Mouse (Mus musculus) thymus, postnatal 10 days (tissue): ENCODE measurements around the gene Slc17a4.
A peak's percentile ranks its signal among the peaks of the same experiment; 100 is the strongest.

Experiments used
- DNase-seq, 2 experiments: peaks; one replicate each; pipeline ENCODE4 v3.0.0; 2021; ENCODE audit warnings: low spot score in 2 of 2

Gene Slc17a4

DNA sequence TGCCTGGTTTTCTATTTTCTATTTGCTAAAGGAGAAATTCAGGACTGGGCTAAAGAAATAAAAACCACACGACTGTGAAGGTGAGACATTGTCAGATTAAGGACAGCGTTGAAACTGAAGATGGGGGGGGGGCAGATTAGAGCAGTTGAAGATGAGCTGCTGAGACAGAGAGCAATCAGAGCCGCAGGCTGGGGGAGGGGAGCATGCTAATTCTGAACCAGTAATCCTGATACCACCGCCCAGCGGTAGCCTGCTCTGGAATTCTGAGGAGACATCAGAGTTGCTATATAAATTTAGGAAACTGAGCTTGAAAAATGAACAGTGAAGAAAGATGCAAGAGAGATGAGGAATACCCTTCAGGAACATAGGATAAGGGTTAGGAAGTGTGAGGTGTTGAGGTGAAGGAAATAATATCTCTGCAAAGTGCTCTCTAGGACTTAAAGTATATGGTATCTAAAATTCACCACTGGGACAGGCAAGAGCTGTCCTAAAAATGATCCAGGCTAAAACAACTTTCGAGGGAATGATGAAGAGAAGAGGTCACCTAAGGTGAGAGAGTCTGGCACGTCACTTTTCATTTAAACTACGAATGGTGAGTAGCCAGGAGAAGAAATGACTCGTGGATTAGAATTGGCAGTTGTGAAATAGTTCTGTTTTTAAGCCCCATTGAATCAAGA lies 22.1 kb downstream of the Slc17a4 start:
- DNase-seq: no peak

DNA sequence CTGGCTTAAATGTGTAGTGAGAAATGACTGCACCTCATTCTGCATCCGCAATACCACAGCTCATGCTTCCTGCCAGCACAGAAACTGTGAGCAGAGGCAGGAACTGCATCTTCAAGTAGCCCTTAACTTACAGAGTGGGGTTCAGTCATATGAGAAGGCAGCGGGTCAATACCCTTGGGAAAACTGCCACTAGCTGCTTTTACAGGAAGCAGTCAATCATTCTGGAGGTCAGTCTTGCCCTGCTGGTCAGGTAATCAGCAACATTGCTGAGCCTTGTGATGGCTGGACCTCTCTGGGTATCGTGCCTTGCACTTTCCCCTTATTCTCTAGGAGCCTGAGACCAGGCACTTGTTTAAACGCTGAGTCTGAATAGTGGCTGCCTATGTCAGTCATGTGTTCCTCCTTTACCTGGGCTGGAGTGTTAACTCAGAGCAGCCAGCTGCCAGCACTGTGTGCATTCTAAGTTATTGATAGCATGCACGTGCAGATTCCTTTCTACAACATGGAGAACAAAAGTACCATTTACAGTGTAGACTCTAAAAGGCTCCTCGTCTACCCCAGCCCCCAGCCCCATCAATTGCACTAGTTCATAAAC lies 25.7 kb downstream of the Slc17a4 start:
- no peak for DNase-seq

DNA sequence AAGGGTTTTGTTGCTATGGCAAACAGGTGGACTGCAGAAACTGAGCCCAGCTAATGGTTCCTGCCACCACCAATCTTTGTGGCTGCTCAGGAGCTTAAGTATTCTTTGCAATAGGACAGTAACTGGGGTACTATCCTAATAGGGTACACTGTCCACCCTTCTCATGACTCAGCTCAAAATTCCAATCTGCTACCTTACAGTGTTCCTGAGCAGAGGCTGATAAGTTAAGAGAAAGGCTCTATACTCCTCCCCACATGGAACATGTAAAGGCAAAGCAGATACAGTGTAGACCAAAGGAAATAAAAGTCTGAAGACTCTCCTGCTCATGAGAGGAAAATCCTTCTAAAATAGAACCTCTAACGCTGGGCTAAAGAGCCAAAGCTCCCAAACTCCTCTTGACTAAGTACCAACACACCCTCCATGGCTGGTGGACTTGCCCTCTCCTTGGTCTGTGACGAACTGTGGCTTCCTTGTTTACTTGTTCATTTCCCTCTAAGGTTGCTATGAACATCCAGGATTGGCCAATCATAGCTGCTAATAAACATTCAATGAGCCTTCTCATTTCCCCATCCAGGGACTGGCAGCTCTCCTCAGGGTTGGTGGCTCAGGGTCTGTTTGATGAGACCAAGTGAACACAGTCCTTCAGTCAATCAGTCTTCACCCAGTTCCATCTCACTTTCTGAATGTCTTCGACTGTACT lies 27.6 kb downstream of the Slc17a4 start:
- no peak for DNase-seq

DNA sequence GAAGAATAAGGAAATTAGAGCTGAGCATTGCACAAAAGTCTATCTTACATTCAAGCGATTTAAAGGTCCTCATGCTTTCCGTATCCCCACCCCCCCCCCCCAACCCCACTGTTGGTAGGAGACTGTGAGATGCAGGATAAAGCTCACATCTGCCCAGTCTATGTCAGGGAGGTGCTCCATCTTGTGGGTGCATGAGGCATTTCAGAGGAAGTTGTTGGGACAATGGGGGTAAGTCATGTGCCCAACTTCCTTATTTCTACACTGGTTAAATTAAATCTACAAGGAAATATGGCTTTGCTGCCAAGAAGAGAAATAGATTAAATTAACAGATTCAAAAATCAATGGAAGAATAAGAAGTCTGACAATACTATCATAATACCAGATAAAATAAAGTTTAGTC lies 29.3 kb downstream of the Slc17a4 start:
- peak; percentile 6 to 21 for DNase-seq

DNA sequence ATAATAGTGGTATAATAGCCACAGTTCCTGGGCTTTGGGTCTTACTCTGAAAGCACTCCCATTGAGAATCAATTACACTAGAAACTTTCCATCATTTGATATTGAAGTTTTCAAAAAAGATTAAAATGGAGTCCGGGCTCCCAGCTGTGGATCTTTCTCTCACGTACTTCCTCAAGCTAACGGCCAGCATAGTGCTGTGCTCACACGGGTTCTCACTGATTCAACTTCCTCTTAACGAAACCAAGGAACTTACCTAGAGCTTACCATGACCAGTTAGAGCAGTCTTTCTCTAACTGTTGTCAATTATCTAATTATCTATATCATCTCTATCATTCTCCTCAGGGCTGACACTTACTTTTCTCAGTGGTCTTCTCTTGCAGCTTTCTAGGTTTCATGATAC lies 35.2 kb downstream of the Slc17a4 start:
- no peak for DNase-seq

DNA sequence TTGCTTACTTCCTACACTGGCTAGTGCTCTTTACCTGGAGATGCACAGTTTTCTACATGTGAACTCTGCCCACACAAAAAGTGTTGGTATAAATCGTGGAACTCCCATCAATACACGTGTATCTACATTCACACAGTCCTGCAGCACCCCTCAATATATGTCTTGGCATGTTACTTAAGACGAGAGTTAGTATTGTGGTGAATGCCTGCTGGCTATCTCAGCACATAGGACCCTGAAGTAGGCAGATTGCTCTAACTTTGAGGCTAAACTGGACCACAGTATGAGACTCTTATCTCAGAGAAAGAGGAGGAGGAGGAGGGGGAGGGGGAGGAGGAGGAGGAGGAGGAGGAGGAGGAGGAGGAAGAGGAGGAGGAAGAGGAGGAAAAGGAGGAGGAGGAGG lies 35.7 kb downstream of the Slc17a4 start:
- no peak for DNase-seq

DNA sequence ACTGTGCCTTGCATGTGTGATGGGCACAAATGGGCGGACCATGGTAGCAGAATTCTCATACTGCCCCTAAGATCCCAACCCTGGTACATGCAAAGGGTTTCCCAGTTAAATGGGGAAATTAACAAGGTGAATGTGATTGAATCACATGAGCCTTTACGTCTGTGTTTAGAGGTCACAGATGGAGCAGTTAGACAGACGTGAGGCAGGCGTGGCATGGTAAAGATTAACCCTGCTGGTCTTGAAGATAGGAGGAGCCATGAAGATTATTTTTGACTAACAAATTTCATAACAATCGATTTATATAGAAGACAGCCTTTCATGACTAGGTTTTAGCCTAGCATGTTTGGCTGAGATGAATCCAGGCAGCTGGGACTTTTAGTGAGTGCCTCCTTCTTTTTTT lies 41.7 kb downstream of the Slc17a4 start:
- DNase-seq: no peak

DNA sequence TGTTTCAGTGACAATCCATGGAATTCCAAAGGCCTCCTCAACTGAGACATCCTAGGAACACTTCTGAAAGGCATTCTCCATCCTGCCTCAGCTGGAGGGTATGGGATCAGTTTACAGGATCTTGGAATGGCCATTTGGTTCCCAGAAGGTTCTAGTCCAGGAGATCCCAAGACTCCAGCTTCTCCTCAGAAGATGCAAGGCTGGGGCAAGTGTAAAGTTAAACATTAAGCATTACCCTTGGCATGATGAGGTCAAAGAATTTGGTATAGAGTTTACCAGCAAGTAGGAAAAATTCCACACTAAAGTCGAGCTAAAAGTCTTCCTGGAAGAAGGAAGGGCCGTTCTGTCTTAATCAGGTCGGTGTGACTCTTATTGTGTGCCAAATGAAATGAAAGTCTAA lies 44.8 kb downstream of the Slc17a4 start:
- DNase-seq: no peak

DNA sequence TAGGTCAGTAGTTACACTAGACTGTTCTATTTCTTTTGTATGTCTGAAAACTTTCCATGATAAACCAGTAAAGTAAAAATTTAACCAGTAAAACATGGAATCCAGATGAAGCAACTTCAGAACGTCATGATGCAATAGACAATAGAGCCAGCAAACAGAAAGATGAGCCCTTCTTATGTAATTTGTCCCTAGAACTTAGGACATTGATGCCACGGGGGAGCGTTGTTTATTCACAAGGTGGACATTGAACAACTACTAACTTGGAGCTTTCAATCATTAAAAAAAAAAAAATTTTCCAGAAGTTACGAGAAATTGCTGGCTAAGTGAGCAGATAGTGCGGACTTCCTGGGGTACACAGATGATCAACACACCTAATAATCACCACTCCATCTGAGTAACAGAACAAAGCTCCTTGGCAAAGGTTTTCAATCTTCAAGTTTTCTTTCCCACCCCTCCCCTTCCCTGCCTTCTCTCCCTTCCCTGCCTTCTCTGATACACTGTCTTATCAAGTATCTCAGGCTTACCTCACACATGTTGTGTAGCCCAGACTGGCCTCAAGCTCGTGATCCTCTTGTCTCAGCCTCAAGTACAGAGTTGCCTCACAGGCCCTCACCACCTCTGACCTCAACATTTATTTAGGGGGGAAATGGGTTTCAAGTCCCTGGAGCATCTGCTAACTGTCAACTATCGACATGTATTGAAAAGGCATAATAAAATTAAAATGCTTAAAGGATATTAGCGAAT lies 45.8 kb downstream of the Slc17a4 start:
- DNase-seq: no peak

DNA sequence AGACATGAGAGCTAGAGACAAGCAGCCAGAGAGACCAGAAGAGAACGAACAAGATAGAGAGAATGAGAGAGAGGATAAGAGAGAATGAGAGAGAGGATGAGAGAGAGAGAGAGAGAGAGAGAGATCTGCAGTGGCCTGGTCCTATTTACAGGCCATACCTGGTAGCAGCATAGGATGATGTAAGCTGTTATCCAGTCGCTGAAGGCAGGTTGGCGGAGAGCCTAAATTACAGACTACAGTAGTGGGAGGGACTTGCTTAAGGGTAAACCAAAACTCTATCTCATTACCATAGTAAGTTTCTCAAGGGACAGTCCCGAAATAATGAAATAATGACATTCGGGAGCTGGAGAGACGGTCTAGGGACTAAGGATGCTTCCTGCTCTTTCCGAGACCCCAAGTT lies 47.4 kb downstream of the Slc17a4 start, which contains the start of gene Slc17a1:
Gene Slc17a1, plus strand, starts transcription at position 346 of the 400 bp plus-strand sequence.
- no peak for DNase-seq

DNA sequence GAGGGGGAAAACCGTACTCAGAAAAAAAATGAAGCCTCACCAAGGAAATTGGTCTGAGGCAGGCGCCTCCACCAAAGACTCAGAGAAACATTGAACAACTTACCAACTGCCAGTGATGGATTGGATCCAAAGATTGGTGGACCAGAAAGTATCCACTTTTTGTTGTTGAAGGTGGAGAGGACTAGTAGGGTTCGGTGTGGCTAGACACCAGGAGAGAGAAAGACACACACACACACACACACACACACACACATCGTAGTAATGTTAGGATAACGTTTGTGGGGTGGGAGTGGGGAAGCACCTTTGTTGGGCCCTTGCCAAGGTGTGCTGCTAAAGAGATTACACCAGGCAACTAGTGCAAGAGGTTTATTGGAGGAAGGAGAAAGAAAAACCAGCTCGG lies 47.8 kb downstream of the Slc17a4 start:
- DNase-seq: no peak

DNA sequence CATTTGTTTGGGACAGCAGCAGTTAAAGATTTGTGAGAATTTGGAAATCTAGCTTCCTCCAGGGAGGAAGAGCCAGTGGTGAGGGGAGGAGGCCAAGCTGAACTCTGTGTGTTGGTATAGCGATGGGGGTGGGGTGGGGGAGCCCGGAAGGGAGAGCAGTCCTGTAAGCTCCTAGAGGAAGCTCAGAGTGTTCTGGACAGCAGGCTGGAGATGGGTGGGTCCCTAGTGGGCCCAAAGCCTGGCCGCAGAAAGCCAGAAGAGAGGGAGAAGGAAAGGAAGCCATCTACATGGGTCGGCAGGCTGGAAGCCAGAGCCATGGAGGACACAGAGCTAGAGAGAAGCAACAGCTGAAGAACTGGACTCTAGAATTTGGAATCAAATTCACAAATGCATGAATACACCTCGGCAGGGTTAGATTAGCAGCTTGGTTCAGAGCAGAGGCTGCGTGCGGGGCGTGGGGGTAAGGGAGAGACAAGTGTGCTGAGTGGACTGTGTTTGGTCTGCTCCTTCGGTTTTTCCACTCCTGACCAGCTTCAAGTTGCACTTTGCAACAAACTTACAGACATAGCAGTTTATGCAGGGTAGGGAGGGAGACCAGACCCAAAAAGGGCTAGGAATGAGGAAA lies 48.6 kb downstream of the Slc17a4 start:
- no peak for DNase-seq

DNA sequence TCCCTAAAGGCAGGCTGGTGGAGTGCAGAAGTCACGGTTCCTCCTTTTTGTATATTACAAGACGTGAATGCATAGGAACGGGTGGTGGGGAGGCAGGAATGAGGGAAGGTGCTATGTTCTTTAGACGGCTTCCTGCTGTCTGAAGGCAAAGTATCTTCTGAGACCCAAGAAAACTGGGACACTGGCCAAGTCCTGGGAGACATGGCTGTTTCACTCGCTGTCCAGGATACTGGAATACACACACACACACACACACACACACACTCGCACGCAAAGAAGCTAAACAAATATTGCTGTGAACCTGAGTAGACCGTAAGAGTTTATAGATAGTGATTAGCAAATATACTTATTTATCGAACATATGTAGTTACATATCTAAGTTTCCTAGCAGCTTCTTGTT lies 50.1 kb downstream of the Slc17a4 start:
- DNase-seq: no peak

DNA sequence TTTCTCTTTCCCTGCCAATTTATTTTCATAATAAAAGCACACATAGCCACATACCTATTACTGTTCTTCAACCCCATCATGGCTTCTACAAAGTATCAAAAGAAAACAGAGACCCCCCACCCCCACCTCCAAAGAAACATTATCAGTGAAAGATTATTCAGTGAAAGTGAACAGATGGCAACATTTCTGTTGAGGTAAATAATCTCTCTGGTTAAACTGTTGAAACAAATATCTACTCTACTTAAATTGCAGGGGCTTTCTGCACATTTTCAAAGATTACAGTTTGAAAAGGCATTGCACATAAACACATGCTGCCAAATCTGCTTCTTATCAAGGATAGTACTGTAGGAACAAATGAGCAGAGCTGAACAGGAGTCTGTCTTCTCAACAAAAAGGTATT lies 53.0 kb downstream of the Slc17a4 start:
- DNase-seq: no peak

DNA sequence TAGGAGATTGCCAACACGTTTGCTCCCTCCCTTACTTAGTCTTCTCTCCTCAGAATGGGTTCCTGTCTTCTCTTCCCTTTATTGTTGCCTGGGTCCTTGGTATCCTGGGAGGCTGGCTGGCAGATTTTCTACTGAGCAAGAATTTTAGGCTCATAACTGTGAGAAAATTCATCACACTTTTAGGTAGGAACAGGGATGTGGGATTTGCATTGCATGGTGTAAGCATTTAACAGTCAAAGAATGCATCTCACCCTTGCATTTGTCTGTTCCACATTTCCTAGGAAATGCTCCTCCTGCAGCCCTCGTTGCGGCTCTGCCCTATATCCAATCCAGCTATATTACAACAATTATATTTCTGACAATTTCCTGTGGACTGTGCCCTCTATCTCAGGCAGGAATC lies 58.4 kb downstream of the Slc17a4 start:
- no peak for DNase-seq

DNA sequence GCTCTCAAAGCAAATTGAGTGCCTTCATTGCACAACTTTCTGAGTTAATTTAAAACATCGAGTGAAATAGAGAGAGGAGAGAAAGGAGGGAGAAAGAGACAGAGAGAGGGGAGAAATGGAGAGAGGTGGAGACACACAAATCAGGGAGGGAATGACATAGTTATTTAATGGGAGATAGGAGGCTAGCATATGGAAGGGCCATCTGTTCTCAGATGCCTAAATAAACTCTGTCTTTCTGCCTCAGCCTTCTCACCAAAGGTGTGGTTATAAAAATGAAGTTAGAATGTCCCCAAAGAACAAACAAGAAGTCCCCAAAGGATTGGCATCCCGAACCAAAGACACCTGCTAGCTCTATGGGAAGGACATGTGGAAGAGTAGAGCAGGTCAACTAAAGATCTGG lies 65.5 kb downstream of the Slc17a4 start:
- DNase-seq: no peak
